Mouse (Mus musculus): ENCODE results near the gene Dgka. TPM values are rescaled to one million over a fixed set of nuclear protein-coding genes. Genes with fewer than 3 reads are reported as not detected.

Gene Dgka
- polyA plus RNA-seq, 1 experiment from 2014 or later, result 3.8 TPM

DNA sequence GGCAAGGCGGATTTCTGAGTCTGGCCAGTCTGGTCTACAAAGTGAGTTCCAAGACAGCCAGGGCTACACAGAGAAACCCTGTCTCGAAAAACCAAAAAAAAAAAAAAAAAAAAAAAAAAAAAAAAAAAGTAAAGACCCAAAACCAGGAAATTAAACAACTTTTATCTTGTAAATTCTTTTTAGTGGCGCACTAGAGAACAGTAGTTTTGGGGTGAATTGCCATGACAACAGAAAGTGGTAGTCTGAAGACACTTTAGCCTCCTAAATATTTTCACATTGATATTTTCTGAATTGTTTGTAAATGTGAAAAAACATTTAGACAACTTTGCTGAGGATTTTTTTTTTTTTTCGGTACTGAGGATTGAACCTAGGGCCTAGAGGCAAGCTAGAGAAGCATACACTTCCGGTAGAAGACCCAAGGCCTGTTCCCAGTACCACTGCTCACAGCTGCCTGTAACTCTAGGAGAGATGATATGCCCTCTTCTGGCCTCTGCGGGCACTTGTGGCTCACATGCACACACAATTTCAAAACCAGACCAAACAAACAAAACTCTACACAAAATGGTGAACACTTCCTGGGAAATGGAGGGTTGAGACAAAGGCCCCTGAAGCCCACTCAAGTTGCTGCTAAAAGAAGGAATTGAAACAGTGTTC lies 47.5 kb downstream of the Dgka start:
- ATAC-seq, result no peak
- H3K9ac ChIP-seq (ENCODE audit: low read length), result no peak overlapping the region

DNA sequence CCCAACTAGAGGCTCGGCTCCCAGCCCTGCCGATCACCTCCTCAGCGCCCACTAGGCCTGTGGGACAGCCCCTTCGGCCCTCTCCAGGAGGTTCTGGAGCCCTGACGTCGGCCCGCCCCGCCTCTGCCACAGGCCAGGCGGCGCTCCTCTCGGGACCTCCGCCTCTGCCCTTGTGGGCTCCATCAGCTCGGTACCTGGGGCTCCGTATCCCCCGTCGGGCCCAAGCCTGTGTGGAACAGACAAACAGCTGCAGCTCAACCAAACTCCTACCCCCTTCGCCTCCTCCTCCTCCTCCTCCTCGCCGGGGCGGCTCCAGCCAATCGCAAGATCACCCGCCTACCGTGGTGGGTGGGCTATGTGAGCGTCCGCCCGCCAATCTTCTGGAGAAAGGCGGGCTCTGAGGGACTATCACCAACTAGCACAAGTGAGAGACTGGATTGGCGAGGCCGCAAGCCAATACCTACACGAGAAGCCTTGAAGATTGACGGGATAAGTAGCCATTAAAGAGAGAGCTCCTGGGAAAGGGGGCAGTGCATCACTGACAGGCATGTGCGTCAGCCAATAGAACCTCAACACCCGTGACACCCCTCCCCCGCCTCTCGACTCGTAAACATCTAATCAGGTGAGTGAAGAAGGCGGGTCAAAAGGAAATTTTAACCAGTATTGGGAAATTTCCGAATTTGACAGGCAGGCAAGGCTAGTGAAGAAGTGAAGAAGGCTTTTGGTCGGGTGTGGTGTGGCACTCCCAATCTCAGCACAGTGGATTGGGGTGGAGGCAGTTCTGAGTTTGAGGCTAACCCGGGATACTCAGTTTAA lies 48.5 kb downstream of the Dgka start, which contains the start of gene Rab5b:
Rab5b (minus strand) TSS at position 273 of the 816 bp plus-strand sequence.
- H3K4me1 ChIP-seq (ENCODE audit: control insufficient read depth, insufficient read depth, low read length), result peaks cover 9% of the 10 kb centered on the region
- H3K36me3 ChIP-seq (ENCODE audit: control insufficient read depth, insufficient read depth, low read length), result peaks cover 13% of the 10 kb centered on the region
- peak within 1 kb of the TSS; percentile 79 for H3K4me2 ChIP-seq (ENCODE audit: low read length)
- DNase-seq (ENCODE audit: low spot score), result peak; percentile 100
- H3K9ac ChIP-seq (ENCODE audit: low read length), result peak within 1 kb of the TSS; percentile 94
- H3K27ac ChIP-seq (ENCODE audit: low read depth, low read length), result peak within 1 kb of the TSS; percentile 96
- 1% methylated on average over 40 of the region's 40 CpGs for WGBS
- H3K27me3 ChIP-seq (replicated peaks; ENCODE audit: control insufficient read depth, insufficient read depth, low read length), result no peaks in the 10 kb centered on the region
- peak; percentile 99 for ATAC-seq
- H3K4me3 ChIP-seq (ENCODE audit: low read depth, low read length), result peak within 1 kb of the TSS; percentile 92
- no peaks in the 10 kb centered on the region for H3K9me3 ChIP-seq (replicated peaks; ENCODE audit: control insufficient read depth, low read length)

More for the DNA sequence above, 47.5 kb downstream of the Dgka start:
- Histone ChIP-seq H3K27me3 (replicated peaks; ENCODE audit: control insufficient read depth, insufficient read depth, low read length) (no peaks in the 10 kb centered on the region), H3K9me3 (replicated peaks; ENCODE audit: control insufficient read depth, low read length) (no peaks in the 10 kb centered on the region), H3K27ac (ENCODE audit: low read depth, low read length) (peak overlapping the region; percentile 68), H3K4me1 (ENCODE audit: control insufficient read depth, insufficient read depth, low read length) (peaks cover 9% of the 10 kb centered on the region), H3K4me2 (ENCODE audit: low read length) (peak overlapping the region; percentile 62), H3K4me3 (ENCODE audit: low read depth, low read length) (no peak overlapping the region), H3K36me3 (ENCODE audit: control insufficient read depth, insufficient read depth, low read length) (peaks cover 19% of the 10 kb centered on the region)
- no peak for DNase-seq (ENCODE audit: low spot score)
- 81% methylated on average over 6 of the region's 6 CpGs for WGBS

DNA sequence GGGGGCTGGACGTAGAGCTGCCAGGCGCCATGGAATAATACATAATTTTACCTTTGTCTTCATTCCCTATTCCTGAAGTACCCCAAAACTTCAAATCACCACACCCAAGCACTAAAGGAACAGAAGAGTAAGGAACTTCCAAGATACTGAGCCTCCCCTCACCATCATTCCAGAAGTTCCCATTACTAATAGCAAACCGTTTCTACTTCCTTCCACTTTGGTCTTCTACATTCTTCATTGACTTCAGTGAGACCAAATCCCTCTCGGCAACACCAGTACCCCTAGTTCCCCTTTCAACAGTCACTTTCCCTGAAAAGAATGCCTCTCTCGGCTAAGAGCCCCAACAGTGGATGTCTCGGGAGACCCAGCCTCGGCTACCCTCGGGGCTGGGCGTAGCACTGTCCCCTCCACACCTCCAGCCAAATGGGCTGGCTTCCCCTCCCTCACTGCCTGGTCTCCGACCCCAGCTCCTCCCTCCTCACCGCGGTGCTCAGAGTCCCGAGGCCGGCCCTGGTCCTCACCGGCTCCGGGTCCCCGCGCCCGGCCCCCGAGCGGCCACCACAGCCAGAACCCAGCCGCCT lies 49.2 kb downstream of the Dgka start:
- Histone ChIP-seq H3K9ac (ENCODE audit: low read length) (peak overlapping the region; percentile 94), H3K36me3 (ENCODE audit: control insufficient read depth, insufficient read depth, low read length) (peaks cover 8% of the 10 kb centered on the region), H3K27me3 (replicated peaks; ENCODE audit: control insufficient read depth, insufficient read depth, low read length) (no peaks in the 10 kb centered on the region), H3K4me1 (ENCODE audit: control insufficient read depth, insufficient read depth, low read length) (peaks cover 9% of the 10 kb centered on the region), H3K9me3 (replicated peaks; ENCODE audit: control insufficient read depth, low read length) (no peaks in the 10 kb centered on the region), H3K27ac (ENCODE audit: low read depth, low read length) (peak overlapping the region; percentile 96), H3K4me2 (ENCODE audit: low read length) (peak overlapping the region; percentile 79), H3K4me3 (ENCODE audit: low read depth, low read length) (peak overlapping the region; percentile 92)
- no peak for ATAC-seq
- DNase-seq (ENCODE audit: low spot score), result no peak
- WGBS, result under 1% methylated on average over 21 of the region's 22 CpGs

DNA sequence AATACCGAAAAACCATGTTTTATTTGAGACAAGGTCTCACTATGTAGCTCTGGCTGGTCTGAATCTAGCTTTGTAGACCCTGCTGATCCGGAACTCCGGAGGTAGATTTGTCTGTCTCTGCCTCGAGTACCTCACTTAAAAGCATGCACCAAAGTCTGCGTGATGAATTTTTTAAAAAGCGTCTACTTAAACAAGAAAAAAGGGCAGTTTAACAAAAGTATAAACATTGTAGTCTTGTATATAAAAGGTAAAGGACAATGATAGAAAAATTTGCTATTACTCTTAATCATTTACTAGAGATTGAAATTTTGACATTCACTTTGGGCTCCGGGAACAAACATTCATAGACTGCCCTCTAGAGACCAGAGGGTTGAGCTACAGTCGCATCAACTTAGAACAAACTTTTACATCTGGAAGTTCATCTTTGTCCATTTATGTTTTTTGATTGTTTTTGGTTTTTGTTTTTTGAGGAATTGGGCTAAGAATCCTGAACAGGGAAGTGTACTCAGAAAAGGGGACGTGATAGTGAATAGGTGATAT lies 70.1 kb downstream of the Dgka start:
- peak overlapping the region; percentile 15; the same call in 1 of the 2 replicates for H3K27ac ChIP-seq (ENCODE audit: low read depth, low read length)
- ATAC-seq (no peak), DNase-seq (ENCODE audit: low spot score) (peak; percentile 75)
- H3K36me3 ChIP-seq (ENCODE audit: control insufficient read depth, insufficient read depth, low read length), result peaks cover 9% of the 10 kb centered on the region
- 3% methylated on average over 9 of the region's 9 CpGs for WGBS
- H3K4me3 ChIP-seq (ENCODE audit: low read depth, low read length), result peak overlapping the region; percentile 62
- H3K27me3 ChIP-seq (replicated peaks; ENCODE audit: control insufficient read depth, insufficient read depth, low read length), result no peaks in the 10 kb centered on the region
- H3K9ac ChIP-seq (ENCODE audit: low read length), result peak overlapping the region; percentile 67
- H3K4me2 ChIP-seq (ENCODE audit: low read length), result peak overlapping the region; percentile 77
- no peaks in the 10 kb centered on the region for H3K9me3 ChIP-seq (replicated peaks; ENCODE audit: control insufficient read depth, low read length)
- H3K4me1 ChIP-seq (ENCODE audit: control insufficient read depth, insufficient read depth, low read length), result no peaks in the 10 kb centered on the region

DNA sequence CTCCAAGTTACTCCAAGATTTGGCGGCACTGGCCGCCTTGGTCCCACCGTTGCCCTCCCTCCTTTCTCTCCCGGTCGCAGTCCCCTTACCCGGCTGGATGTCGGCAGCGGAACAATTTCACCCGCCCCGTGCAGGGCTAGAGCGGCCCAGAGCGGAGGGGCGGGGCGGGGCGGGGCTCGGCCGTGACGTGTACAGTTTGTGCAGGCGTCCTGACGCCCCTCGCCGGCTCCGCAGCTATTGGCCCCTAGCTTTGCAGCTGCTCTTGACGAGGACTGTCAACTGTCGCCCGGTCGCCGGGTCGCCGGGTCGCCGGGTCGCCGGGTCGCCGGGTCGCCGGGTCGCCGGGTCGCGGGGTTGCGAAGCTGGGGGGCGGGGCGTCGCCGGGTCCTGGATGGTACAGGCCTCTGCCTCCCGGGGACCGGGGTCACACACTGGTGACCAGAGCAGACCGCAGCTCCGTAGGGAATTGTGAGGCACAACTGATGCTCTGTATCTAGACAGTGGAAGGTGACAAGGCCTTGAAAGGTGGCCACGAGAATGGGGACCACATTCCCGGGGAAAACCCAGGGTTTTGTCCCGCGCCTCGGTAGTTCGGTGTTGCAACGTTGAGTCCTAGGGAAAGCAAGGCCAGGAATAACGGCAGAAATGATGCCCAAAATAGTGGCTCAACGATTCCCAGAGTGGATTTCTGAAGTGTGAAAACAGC lies 70.7 kb downstream of the Dgka start, which contains the start of gene Suox:
Suox (minus strand) TSS at position 311 of the 706 bp plus-strand sequence.
- Histone ChIP-seq H3K4me1 (ENCODE audit: control insufficient read depth, insufficient read depth, low read length) (no peaks in the 10 kb centered on the region), H3K27me3 (replicated peaks; ENCODE audit: control insufficient read depth, insufficient read depth, low read length) (no peaks in the 10 kb centered on the region), H3K9ac (ENCODE audit: low read length) (peak within 1 kb of the TSS; percentile 67), H3K36me3 (ENCODE audit: control insufficient read depth, insufficient read depth, low read length) (peaks cover 4% of the 10 kb centered on the region; the same call in 1 of the 2 replicates), H3K9me3 (replicated peaks; ENCODE audit: control insufficient read depth, low read length) (no peaks in the 10 kb centered on the region), H3K27ac (ENCODE audit: low read depth, low read length) (peak within 1 kb of the TSS; percentile 15; the same call in 1 of the 2 replicates), H3K4me2 (ENCODE audit: low read length) (peak within 1 kb of the TSS; percentile 77), H3K4me3 (ENCODE audit: low read depth, low read length) (peak within 1 kb of the TSS; percentile 62)
- under 1% methylated on average over 59 of the region's 60 CpGs for WGBS
- peak; percentile 95 for ATAC-seq
- DNase-seq (ENCODE audit: low spot score), result peak; percentile 89

DNA sequence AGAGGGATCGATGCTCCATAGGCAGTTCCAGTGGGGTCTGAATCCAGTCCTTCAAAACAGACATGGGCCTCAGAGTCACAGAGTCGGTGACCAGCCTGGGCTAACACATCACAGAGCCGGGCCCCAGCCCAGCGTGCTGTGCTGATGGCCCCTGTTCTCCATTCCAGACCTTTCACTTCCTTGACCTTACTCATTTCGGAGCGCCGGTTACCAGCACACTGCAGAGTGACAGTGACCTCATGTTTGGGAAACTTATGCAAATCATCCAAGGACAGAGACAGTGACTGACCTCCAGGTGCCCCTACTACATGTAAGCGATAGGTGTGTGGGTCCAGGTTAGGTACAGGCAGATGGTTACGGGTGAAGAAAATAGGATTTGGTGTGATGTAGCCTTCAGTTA lies 73.5 kb downstream of the Dgka start:
- no peak for DNase-seq (ENCODE audit: low spot score)
- no peak for ATAC-seq
- Histone ChIP-seq H3K27ac (ENCODE audit: low read depth, low read length) (no peak overlapping the region), H3K9me3 (replicated peaks; ENCODE audit: control insufficient read depth, low read length) (no peaks in the 10 kb centered on the region), H3K9ac (ENCODE audit: low read length) (no peak overlapping the region), H3K27me3 (replicated peaks; ENCODE audit: control insufficient read depth, insufficient read depth, low read length) (no peaks in the 10 kb centered on the region), H3K4me1 (ENCODE audit: control insufficient read depth, insufficient read depth, low read length) (0 out of 2 replicates have a peak, but pooled peaks cover 6% of the 10 kb centered on the region), H3K4me2 (ENCODE audit: low read length) (no peak overlapping the region), H3K36me3 (ENCODE audit: control insufficient read depth, insufficient read depth, low read length) (peaks cover under 1% of the 10 kb centered on the region; the same call in 1 of the 2 replicates), H3K4me3 (ENCODE audit: low read depth, low read length) (no peak overlapping the region)
- 97% methylated on average over 9 of the region's 9 CpGs for WGBS
